Mouse (Mus musculus): ENCODE measurements around the gene Gfod1.

Gfod1 gene

GRCm38 (mm10) chr13:43203641-43204040 lies 100.3 kb downstream of the Gfod1 start:
- no peak for DNase-seq (ENCODE audit: extremely low read depth, low read depth)

GRCm38 (mm10) chr13:43203234-43203633 lies 100.7 kb downstream of the Gfod1 start:
- DNase-seq (ENCODE audit: extremely low read depth, low read depth) = no peak

- no peak for DNase-seq (ENCODE audit: extremely low read depth, low read depth)
Measured at GRCm38 (mm10) chr13:43202351-43202750, 101.6 kb downstream of the Gfod1 start.

GRCm38 (mm10) chr13:43201033-43201432 lies 102.9 kb downstream of the Gfod1 start:
- DNase-seq (ENCODE audit: extremely low read depth, low read depth) = no peak

DNA sequence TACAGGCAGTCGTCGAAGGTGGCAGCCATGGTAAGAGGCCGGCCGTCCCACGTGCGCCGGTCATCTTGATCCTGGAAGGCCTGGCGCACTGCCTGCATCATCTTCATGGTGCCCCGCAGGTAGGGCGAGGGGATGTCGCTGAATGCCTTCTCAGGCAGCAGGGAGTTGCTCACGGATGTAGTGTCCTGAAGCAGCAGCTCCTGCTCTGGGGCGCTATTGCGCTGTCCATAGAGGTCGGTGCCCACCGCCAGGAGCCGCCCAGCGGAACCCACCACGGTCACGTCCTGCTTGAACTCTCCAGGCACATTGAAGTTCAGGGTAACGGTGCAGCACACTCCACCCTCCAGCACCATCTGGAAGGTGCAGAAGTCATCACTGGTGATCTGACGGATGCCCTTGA lies 103.5 kb downstream of the Gfod1 start:
- DNase-seq (ENCODE audit: extremely low read depth, low read depth) = no peak

- DNase-seq (ENCODE audit: extremely low read depth, low read depth) = no peak
Measured at GRCm38 (mm10) chr13:43199749-43200148, 104.2 kb downstream of the Gfod1 start.

DNA sequence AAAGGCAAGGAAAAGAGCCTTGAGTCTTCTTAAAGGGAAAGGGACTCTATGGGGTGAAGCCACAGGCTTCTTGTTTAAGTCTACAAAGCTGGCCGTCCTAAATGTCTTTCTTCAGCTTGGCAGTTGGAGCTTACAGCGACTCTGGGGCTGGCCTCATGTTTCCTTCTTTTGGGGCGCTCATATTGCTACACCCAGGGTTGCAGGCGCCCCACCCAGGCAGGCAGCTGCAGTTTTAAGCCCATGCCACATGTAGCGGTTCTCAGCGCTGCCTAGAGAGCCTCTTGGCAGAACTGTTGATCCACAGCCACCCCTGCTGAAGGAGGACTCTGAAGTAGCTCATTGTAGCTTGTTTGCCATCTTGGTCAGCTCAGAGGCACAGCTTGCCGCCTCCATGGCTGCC lies 104.7 kb downstream of the Gfod1 start:
- DNase-seq (ENCODE audit: extremely low read depth, low read depth) = no peak

- no peak for DNase-seq (ENCODE audit: extremely low read depth, low read depth)
Measured at GRCm38 (mm10) chr13:43197187-43197586, 106.8 kb downstream of the Gfod1 start.

- no peak for DNase-seq (ENCODE audit: extremely low read depth, low read depth)
Measured at GRCm38 (mm10) chr13:43196000-43196399, 108.0 kb downstream of the Gfod1 start.

DNA sequence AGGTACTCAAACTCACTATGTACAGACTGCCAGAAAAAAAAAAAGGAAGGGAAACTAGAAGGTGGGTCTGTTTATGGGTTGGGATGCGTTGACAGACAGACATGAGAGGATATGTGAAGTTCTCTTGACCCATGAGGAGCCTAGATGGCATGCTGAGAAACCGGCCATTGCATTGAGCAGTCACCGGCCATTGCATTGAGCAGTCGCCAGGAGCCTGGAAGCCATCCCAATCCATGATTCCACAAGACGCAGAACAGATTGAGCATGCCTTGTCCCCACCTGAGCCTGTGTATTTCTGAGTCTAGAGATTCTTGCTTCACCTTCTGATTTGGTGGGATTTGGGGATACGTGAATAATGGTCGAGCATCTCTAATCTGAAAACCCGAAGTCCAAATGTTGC lies 110.0 kb downstream of the Gfod1 start:
- DNase-seq (ENCODE audit: extremely low read depth, low read depth) = no peak

DNA sequence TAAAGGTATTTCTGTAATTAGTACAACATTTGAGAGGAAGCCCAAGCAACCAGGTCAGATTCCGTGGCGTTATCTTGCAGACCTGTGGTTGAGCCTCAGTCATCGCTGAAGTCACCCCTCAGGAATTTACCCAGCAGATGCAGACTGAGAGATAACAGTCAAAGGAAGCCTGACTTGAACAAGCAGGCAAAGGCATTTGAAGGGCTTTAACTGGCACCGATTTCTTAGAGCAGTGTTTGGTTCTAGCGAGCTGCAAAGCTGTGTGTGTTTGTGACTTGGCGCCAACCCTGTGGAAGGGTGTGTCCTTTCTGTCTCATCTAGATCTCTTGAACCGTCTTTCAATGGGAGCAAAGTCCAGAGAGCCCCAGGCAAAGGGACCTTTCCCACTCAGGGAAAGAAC lies 110.7 kb downstream of the Gfod1 start:
- DNase-seq (ENCODE audit: extremely low read depth, low read depth) = peak; percentile 98

GRCm38 (mm10) chr13:43191741-43192192 lies 112.2 kb downstream of the Gfod1 start:
- DNase-seq (ENCODE audit: extremely low read depth, low read depth) = peak; percentile 89

GRCm38 (mm10) chr13:43191290-43191689 lies 112.7 kb downstream of the Gfod1 start:
- no peak for DNase-seq (ENCODE audit: extremely low read depth, low read depth)

- DNase-seq (ENCODE audit: extremely low read depth, low read depth) = no peak
Measured at GRCm38 (mm10) chr13:43187736-43188135, 116.2 kb downstream of the Gfod1 start.

DNA sequence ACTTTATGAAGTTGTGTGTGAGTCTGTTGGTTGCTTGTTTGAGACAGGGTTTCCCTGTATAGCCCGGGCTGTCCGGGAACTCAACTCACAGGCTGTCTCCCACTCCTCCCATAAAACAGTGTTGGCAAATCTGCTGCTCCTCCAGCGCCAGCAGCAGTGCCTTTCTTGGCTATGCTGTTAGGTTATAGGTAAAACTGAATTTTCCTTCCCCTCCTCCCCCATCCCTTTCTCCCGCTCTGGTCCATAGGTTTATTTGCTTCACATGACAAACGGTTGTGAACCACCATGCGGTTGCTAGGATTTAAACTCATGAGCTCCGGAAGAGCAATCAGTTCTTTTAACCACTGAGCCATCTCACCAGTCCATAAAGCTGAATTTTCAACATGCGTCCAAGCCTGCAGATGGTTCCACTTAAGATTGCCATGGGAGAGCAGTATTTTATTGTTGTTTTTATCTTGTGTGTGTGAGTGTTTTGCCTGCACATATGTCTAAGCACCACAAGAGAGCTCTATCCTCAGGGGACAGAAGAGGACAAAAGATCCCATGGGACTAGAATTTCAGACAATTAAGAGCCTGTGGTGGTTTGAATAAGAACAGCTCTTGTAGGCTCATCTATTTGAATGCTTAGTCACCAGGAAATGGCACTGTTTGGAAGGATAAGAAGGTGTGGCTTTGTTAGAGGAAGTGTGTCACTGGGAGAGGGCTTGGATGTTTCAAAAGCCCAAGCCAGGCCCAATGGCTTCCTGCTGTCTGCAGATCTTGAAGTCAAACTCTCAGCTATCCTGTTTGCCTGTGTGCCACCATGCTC lies 120.5 kb downstream of the Gfod1 start:
- no peak for DNase-seq (ENCODE audit: extremely low read depth, low read depth)

- DNase-seq (ENCODE audit: extremely low read depth, low read depth) = no peak
Measured at GRCm38 (mm10) chr13:43182465-43183201, 121.3 kb downstream of the Gfod1 start.

DNA sequence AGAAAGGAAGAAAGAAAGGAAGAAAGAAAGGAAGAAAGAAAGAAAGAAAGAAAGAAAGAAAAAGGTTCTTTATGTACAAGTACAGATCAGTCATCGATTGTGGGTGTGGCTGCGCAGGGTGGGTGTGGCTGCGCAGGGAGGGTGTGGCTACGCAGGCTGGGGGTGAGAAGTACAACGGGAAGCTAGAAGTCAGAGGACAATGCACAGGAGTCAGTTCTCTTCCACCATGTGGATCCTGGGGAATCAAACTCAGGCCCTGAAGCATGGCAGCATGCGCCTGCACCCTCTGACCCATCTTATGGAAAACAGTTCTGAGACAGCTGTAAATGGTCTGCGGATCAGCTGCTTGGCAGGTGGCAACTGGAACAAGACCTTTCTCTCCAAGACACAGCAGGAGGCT lies 122.9 kb downstream of the Gfod1 start:
- no peak for DNase-seq (ENCODE audit: extremely low read depth, low read depth)

DNA sequence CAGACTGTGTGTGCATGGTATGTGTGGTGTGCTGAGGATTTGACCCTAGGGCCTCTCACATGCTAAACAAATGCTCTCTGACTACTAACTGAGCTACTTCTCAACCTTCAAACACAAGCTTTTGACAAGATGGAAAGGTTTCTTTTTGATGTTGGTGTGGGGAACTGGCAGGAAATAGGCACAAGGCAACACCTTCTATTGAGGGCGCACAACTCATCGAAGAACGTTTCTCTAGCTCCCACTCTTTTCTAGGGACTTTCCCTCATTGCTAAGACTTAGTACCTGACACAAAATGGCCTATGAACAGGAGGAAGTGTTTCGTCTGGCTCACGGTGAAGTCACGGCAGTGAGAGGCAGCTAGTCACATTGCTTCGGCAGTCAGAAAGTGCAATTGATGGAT lies 126.7 kb downstream of the Gfod1 start:
- DNase-seq (ENCODE audit: extremely low read depth, low read depth) = no peak

DNA sequence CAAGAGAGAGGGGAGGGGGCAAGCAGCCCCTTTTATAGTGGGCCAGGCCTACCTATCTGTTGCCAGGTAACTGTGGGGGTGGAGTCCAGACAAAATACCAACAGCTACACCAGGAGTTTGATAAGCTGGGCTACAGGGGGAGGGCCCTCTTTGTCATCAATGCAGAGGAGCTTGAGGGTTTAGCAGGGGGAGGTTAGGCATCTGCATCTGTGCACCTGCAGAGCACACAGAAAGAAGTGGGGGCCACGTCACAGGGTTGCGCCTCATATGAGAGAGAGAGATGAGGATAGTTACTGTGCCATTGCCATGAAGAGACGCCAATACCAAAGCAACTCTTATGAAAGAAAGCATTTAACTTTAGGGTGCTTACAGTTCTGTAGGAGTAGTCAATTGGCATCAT lies 127.3 kb downstream of the Gfod1 start:
- no peak for DNase-seq (ENCODE audit: extremely low read depth, low read depth)

DNA sequence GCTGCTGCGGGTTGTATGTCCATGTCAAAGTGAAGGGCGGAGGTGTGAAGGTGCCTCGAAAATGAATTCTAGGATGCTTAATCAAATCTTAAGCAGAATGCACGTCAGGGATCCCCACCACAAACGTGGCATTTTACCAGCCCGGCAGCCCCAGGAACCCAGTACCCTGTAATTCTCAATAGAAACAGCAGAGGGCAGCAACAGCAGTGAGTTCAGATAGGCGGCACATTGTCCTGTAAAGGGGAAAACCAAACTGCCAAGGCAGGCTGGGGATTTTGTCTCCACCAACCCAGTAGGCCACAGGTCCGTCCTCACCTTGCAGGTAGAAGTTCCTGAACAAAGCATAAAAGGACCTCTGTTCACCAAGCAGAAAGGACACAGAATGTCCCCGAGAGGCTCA lies 130.7 kb downstream of the Gfod1 start:
- DNase-seq (ENCODE audit: extremely low read depth, low read depth) = peak; percentile 61

GRCm38 (mm10) chr13:43172036-43172713 lies 131.8 kb downstream of the Gfod1 start:
- peak; percentile 82 for DNase-seq (ENCODE audit: extremely low read depth, low read depth)
